Mouse (Mus musculus) liver, postnatal 0 days (tissue): Measurements from ENCODE around the gene Smarce1. TPM values are rescaled to one million over a fixed set of nuclear protein-coding genes. Genes with fewer than 3 reads are reported as not detected.
A peak's percentile ranks its signal among the peaks of the same experiment; 100 is the strongest.

Experiments
- ATAC-seq: fragments of 200-750 bp; cut with Nextera tagmentation; 2 replicates; pipeline ENCODE4 v1.8.0; 2017; ENCODE audit warnings: mild to moderate bottlenecking, moderate library complexity
- DNase-seq: peaks from one replicate; pipeline ENCODE4 v3.0.0-alpha.2; 2016
- H3K27ac ChIP-seq: fragments of 300-500 bp; sonication (generic); 2 replicates; pipeline ENCODE4 v1.5.1; 2014; ENCODE audit warnings: antibody characterized with exemption, moderate library complexity, mild to moderate bottlenecking, low read depth
- H3K27me3 ChIP-seq: fragments of 300-500 bp; sonication (generic); 2 replicates; pipeline ENCODE4 v1.6.1; 2014; ENCODE audit warnings: low read length, control low read depth, mixed read lengths; ENCODE audit not compliant: insufficient read depth
- H3K36me3 ChIP-seq: fragments of 300-500 bp; sonication (generic); replicated peaks from 2 replicates; pipeline ENCODE4 v1.6.1; 2014; ENCODE audit warnings: mild to moderate bottlenecking, control low read depth, low read length, moderate library complexity, mixed read lengths; ENCODE audit not compliant: insufficient read depth
- H3K4me1 ChIP-seq: fragments of 300-500 bp; sonication (generic); 2 replicates; pipeline ENCODE4 v1.6.1; 2014; ENCODE audit warnings: antibody characterized with exemption, mild to moderate bottlenecking, control low read depth; ENCODE audit not compliant: insufficient read depth
- H3K4me2 ChIP-seq: fragments of 300-500 bp; sonication (generic); 2 replicates; pipeline ENCODE4 v1.6.1; 2014; ENCODE audit warnings: low read depth, mild to moderate bottlenecking, low read length, moderate library complexity, mixed read lengths
- H3K4me3 ChIP-seq: fragments of 300-500 bp; sonication (generic); 2 replicates; pipeline ENCODE4 v1.5.1; 2014; ENCODE audit warnings: low read depth, low read length
- H3K9ac ChIP-seq: fragments of 300-500 bp; sonication (generic); replicated peaks from 2 replicates; pipeline ENCODE4 v1.6.1; 2014; ENCODE audit warnings: mild to moderate bottlenecking, moderate library complexity
- H3K9me3 ChIP-seq: fragments of 300-500 bp; sonication (generic); 2 replicates; pipeline ENCODE4 v1.6.1; 2016; ENCODE audit warnings: mild to moderate bottlenecking, control low read depth, low read length, mixed read lengths
- CTCF ChIP-seq: sonication (generic); IDR thresholded peaks from 2 replicates; pipeline ENCODE4 v1.5.1; 2016; ENCODE audit warnings: antibody characterized with exemption, low read depth
- EP300 ChIP-seq: IDR thresholded peaks from 2 replicates; pipeline ENCODE4 v1.6.1; 2016; ENCODE audit warnings: antibody characterized with exemption, low read depth, mild to moderate bottlenecking
- WGBS: fragments of 180-500 bp; shearing (Covaris S2); extraction: QIAGEN DNeasy Blood & Tissue Kit; methylation state at CpG from one replicate; pipeline ENCODE4 v1.1.7; 2014; ENCODE audit not compliant: insufficient replicate concordance; 5-methylcytosine and 5-hydroxymethylcytosine counted together
- polyA plus RNA-seq: library from polyadenylated mRNA; unstranded; fragments of >200 nt; fragmentation: Nextera tagmentation; extraction: Ambion mirVana; gene quantifications from 2 replicates; pipeline ENCODE4 v1.2.1, GENCODE M21; 2015

Smarce1 gene
- polyA plus RNA-seq, 1 experiment from 2014 or later = 61.0 TPM

DNA sequence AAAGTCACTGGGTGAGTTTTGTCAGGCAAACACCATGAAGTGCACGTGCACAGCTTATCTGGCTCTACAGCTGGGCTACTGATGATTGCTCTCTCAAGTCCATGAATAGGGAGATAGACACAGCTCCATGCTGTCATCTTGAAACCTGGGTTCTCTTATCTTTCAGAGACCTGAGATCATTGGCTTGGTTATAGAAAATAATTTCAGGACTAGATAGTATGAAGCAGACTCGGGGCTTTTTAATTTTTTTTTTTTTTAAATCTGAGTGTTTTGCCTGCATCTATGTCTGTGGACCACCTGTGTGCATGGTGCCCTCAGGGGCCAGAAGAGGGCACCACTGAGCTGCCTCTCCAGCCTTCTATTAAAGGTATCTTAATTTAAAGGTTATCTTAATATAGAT lies 23.9 kb downstream of the Smarce1 start:
- Histone ChIP-seq H3K27ac (no peak overlapping the region), H3K9me3 (no peaks in the 10 kb centered on the region), H3K27me3 (no peaks in the 10 kb centered on the region), H3K4me2 (no peak overlapping the region), H3K36me3 (peaks cover 25% of the 10 kb centered on the region), H3K4me1 (no peaks in the 10 kb centered on the region), H3K4me3 (no peak overlapping the region), H3K9ac (no peak overlapping the region)
- no peak for DNase-seq
- TF ChIP-seq EP300 (peak; percentile 77; the same call in 1 of the 2 replicates), CTCF (peak; percentile 65)
- WGBS = 12% methylated on average over 2 of the region's 2 CpGs
- ATAC-seq = peak; percentile 72

DNA sequence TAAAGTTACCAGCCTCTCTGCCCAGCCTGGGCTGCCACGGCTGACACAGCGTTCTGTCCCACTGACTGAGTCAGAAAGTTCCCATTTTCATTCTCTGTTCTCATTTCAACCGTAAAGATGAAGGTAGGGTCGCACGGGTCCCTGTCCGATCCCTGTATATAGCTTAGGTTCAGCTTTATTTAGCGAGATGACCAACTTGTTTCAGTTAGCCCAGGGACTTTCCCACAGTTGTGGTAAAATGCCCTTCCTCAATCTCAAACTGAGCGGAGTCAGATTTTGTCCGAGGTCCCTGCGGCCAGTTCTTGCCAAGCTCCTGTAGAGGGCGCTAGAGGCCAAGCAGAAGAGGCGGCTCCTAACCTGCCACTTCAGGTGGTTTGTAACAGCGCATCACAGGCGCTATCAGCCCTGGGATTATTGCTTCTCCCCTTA lies 41.6 kb downstream of the Smarce1 start:
- DNase-seq (peak; percentile 74), ATAC-seq (peak; percentile 66)
- Histone ChIP-seq H3K4me2 (peak overlapping the region; percentile 38; the same call in 1 of the 2 replicates), H3K27me3 (0 out of 2 replicates have a peak, but pooled peaks cover 2% of the 10 kb centered on the region), H3K27ac (peak overlapping the region; percentile 29; the same call in 1 of the 2 replicates), H3K9ac (no peak overlapping the region), H3K4me3 (no peak overlapping the region), H3K36me3 (no peaks in the 10 kb centered on the region), H3K9me3 (no peaks in the 10 kb centered on the region), H3K4me1 (peaks cover 4% of the 10 kb centered on the region; the same call in 1 of the 2 replicates)
- no peak for TF ChIP-seq EP300
- TF ChIP-seq CTCF = peak; percentile 95
- 9% methylated on average over 14 of the region's 14 CpGs for WGBS

DNA sequence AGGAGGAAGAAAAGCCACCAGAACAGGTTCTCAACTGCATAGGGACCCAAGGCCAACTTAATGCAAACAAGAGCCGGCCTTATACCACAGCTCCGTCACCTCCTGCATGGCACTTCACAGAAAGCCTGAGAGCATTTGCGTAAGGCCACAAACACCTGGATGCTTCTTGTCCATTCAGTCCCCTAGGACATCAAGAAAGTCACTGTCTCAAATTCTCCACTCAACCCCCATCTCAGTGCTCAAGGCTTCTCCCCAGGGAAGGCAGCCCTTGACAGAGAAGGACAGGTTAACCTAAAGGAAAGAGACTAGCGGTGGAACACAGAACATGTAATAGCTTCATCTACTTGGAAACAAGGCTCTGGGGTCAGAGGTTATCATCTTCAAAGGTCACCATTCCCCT lies 43.5 kb downstream of the Smarce1 start:
- peaks cover 4% of the 10 kb centered on the region; the same call in 1 of the 2 replicates for H3K4me1 ChIP-seq
- H3K27ac ChIP-seq = no peak overlapping the region
- H3K36me3 ChIP-seq = no peaks in the 10 kb centered on the region
- H3K4me2 ChIP-seq = no peak overlapping the region
- no peak for TF ChIP-seq EP300
- no peak for TF ChIP-seq CTCF
- ATAC-seq = no peak
- H3K27me3 ChIP-seq = 0 out of 2 replicates have a peak, but pooled peaks cover 2% of the 10 kb centered on the region
- 68% methylated on average over 4 of the region's 4 CpGs for WGBS
- DNase-seq = no peak
- no peak overlapping the region for H3K9ac ChIP-seq
- H3K9me3 ChIP-seq = no peaks in the 10 kb centered on the region
- no peak overlapping the region for H3K4me3 ChIP-seq

GRCm38 (mm10) chr11:99186836-99187235 lies 44.0 kb downstream of the Smarce1 start:
- H3K27ac ChIP-seq = no peak overlapping the region
- 0 out of 2 replicates have a peak, but pooled peaks cover 2% of the 10 kb centered on the region for H3K27me3 ChIP-seq
- no peak overlapping the region for H3K9ac ChIP-seq
- H3K36me3 ChIP-seq = no peaks in the 10 kb centered on the region
- no peak for ATAC-seq
- TF ChIP-seq CTCF = peak; percentile 24; the same call in 1 of the 2 replicates
- no peak for TF ChIP-seq EP300
- H3K4me1 ChIP-seq = peaks cover 4% of the 10 kb centered on the region; the same call in 1 of the 2 replicates
- H3K4me3 ChIP-seq = no peak overlapping the region
- H3K9me3 ChIP-seq = no peaks in the 10 kb centered on the region
- 67% methylated on average over 2 of the region's 2 CpGs for WGBS
- no peak for DNase-seq
- H3K4me2 ChIP-seq = no peak overlapping the region

DNA sequence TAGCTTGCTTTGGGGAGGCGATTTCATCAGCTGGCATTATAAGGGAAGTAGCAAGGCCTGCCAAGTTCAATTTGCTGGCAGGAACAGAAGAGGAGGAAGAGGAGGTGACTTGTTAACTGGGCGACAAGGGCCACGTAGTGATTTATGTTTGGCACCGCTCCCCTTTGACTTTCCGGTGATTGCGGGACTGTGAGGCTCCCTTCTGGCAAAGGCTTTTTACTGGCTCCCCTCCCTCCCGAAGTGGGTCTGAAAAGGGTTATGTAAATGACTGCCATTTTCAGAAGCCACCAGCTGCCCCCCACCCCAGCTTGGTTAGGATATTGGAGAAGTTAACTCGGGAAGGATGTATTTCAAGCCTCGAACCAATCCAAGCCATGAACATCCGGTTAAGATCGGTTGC lies 48.2 kb downstream of the Smarce1 start:
- TF ChIP-seq EP300 (no peak), CTCF (no peak)
- H3K4me1 ChIP-seq = peaks cover 5% of the 10 kb centered on the region; the same call in 1 of the 2 replicates
- ATAC-seq (no peak), DNase-seq (no peak)
- H3K9ac ChIP-seq = no peak overlapping the region
- no peak overlapping the region for H3K4me2 ChIP-seq
- H3K27ac ChIP-seq = no peak overlapping the region
- H3K36me3 ChIP-seq = no peaks in the 10 kb centered on the region
- no peaks in the 10 kb centered on the region for H3K27me3 ChIP-seq
- no peaks in the 10 kb centered on the region for H3K9me3 ChIP-seq
- WGBS = 29% methylated on average over 11 of the region's 11 CpGs
- no peak overlapping the region for H3K4me3 ChIP-seq

GRCm38 (mm10) chr11:99180071-99180470 lies 50.7 kb downstream of the Smarce1 start:
- no peak for ATAC-seq
- WGBS = 76% methylated on average over 5 of the region's 5 CpGs

More at GRCm38 (mm10) chr11:99180071-99180470, 50.7 kb downstream of the Smarce1 start:
- Histone ChIP-seq H3K4me2 (no peak overlapping the region), H3K27me3 (no peaks in the 10 kb centered on the region), H3K4me1 (peaks cover 10% of the 10 kb centered on the region; the same call in 1 of the 2 replicates), H3K4me3 (no peak overlapping the region), H3K27ac (no peak overlapping the region), H3K9me3 (no peaks in the 10 kb centered on the region), H3K9ac (no peak overlapping the region), H3K36me3 (no peaks in the 10 kb centered on the region)
- TF ChIP-seq EP300 (no peak), CTCF (no peak)
- no peak for DNase-seq
